Mouse (Mus musculus) retina, adult 2 months (tissue): ENCODE results near the gene Tubd1.

Experiments used
- DNase-seq: peaks from one replicate; pipeline ENCODE4 v3.0.0-alpha.2; 2012; ENCODE audit warnings: low read depth, low spot score

Gene Tubd1

DNA sequence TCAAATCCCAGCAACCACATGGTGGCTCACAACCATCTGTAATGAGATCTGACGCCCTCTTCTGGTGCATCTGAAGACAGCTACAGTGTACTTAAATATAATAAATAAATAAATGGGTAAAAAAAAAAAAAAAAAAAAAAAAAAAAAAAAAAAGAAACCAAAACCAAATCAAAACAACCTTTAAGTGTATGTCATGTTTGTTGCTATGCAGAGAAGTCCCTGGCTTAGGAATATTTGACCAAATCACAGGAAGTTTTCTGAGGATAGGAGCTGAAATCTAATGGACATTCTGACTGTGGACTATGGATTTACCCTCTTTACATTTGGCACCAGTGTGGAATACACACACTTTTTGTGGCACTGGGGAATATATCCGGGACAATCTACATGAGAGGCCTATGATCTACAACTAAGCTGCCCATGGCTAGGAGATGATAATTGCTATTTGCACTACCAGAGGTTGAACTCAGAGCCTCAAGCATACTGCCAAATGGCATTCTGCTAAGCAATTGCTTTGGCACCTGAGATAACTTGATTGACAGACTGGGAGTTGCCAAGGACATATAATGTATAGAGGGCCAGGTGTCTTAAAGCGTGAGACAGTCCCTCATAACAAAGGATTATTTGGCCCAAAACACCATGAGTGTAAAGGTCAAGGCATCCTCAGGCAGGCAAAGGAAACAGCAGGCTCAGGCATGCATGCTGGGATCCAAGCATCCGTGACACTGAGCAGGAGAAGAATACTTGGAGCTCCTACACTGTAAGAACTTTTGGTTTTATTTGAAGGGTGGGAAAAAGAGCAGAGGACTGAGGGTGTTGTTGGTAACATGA lies 54.8 kb downstream of the Tubd1 start:
- DNase-seq = no peak

GRCm38 (mm10) chr11:86600209-86600557 lies 55.4 kb downstream of the Tubd1 start:
- no peak for DNase-seq

- DNase-seq = no peak
These were observed 57.3 kb downstream of the Tubd1 start for GRCm38 (mm10) chr11:86602116-86602515.

- no peak for DNase-seq
These were observed 58.9 kb downstream of the Tubd1 start for GRCm38 (mm10) chr11:86603719-86604118.

DNA sequence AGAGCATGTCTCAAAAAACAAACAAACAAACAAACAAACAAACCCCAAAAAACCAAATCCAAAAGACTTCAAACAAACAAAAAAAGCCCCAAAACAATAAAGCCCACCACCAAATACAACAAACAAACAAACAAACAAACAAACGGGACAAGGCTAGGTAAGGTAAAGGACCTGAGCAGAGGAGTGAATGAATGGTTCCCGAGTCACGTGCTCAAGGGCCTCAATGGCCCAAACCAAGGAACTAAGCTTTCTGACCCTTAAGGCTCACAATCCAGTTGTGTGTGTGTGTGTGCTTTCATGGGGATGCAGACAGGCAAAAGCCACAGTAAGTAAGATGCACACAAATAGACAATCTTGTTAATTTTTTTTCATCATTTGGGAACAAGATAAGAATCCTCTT lies 59.5 kb downstream of the Tubd1 start:
- no peak for DNase-seq

GRCm38 (mm10) chr11:86604732-86605520 lies 60.1 kb downstream of the Tubd1 start:
- DNase-seq = no peak

DNA sequence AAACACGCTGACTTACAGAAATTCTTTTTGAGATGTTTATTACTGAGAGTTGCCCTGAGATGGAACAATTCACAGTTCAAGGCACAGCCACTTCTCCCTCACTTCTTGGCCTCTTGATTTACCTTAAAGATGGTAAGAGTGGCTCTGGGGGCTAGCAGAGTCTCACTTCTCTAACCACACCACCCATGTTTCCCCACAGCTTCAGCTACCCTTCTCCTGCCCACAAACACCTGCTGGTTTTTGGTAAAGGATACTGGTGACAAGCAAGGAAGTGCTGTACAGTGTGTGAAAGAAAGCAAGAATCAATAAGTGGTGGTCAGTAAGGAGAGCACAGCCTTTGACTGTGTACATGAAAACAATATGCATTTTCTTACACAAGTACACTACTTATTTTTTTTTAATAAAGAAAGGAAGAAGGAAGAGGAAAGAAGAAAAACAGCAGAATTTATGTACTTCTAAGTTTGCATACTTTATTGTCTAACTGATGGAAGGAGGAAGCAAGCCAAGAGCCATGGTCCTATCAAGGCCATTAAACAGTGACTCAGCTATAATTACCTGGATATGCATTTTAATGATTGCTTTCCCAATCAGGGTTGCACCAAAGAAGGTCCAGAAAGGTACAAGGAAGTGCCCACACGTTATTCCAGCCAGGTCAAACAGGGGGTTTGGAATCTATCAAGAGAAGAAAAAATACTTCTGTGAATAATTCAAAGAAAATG lies 62.0 kb downstream of the Tubd1 start:
- no peak for DNase-seq

DNA sequence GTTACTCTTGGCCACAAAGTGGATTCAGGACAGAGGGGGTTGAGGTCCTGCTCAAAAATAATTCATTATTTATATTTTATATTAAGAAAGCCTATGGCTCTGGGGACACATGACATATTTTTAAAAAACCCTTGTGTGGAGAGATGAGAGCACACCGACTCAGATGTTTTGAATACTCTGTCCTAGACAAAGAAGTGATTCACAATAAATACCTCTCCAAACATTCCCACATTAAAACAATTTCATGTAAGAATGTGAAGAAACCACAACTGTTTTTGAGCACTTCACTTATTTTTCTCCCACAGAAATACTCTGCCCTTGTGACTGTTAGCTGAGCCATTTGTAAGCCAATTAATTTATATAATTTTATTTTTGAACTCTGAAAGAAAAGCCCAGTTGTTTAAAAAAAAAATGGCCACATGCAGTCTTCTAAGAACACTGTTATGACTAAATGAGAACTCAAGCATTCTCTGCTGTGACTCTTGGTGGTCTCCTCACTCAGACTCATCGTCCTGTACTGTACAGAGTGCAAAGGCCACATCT lies 63.1 kb downstream of the Tubd1 start:
- DNase-seq = no peak

DNA sequence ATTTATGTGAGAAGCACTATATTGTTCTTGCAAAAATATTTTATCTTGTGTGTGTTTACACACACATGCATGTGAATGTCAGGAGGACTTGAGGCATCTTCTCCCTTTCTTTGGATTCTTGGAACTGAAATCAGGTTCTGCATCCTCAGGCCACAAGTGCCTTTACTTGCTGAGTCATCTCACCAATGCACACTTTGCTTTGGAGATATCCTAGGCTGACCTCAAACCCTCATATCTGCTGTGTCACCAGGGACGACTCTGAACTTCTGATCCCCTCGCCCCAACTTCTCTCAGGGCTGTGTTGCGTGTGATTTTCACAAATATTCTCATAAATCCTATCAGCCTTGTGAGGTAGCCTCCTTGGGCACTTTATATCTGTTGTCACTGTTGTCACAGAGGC lies 65.4 kb downstream of the Tubd1 start:
- no peak for DNase-seq

GRCm38 (mm10) chr11:86611991-86612390 lies 67.2 kb downstream of the Tubd1 start:
- no peak for DNase-seq

DNA sequence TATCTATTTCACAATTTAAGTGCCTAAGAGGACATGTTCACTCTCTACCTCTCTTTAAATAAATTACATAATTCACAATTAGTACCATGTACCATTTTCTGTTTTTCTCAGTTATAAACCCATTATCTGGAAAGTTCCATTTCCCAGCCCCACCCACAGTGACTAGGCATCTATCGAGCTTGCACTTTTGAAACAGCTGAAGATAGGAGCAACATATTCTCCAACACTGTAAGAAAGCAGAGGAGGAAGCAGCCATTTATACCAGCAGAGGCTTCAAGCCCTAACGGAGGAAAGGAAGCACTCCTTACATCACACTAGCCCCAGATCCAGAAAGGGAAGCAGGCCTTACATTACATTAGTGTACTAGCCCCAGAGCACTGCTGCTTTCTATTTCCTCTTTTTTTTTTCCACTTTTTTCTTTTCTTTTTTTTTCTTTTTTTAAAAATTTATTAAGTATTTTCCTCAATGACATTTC lies 69.3 kb downstream of the Tubd1 start:
- no peak for DNase-seq

DNA sequence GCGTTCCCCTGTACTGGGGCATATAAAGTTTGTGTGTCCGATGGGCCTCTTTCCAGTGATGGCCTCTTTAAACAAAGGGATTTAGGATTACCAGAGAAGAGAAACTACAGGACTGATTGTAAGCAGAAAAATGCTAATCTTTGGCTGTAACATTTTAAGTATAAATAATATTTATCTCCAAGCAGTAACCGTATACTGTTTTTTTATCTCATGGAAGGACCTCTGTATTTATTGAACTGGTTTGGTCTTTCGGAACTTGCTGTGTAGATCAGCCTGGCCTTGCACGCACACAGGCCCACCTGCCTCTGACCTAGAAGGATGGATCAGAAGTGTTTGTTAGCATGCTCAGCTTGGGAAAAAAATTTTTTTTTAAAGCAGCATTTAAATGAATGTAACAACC lies 69.8 kb downstream of the Tubd1 start:
- no peak for DNase-seq
